Mouse (Mus musculus) embryonic facial prominence, embryonic 11.5 days (tissue): ENCODE results near the gene Man2a1. TPM values are rescaled to one million over a fixed set of nuclear protein-coding genes. Genes with fewer than 3 reads are reported as not detected.

Experiments used
- ATAC-seq: fragments of 200-750 bp; cut with Nextera tagmentation; replicated peaks from 2 replicates; pipeline ENCODE4 v1.8.0; 2017; ENCODE audit warnings: low read depth; ENCODE audit not compliant: insufficient number of reproducible peaks, low FRiP score, low TSS enrichment
- DNase-seq: peaks from one replicate; pipeline ENCODE4 v3.0.0-alpha.2; 2015; ENCODE audit warnings: low spot score
- H3K27ac ChIP-seq: fragments of 300-500 bp; sonication (generic); replicated peaks from 2 replicates; pipeline ENCODE4 v1.5.1; 2014; ENCODE audit warnings: mild to moderate bottlenecking, low read depth, low read length, control low read depth
- H3K27me3 ChIP-seq: fragments of 300-500 bp; sonication (generic); 2 replicates; pipeline ENCODE4 v1.6.1; 2014; ENCODE audit warnings: mild to moderate bottlenecking, low read length, moderate library complexity, mixed read lengths; ENCODE audit not compliant: control insufficient read depth, insufficient read depth
- H3K36me3 ChIP-seq: fragments of 300-500 bp; sonication (generic); replicated peaks from 2 replicates; pipeline ENCODE4 v1.6.1; 2014; ENCODE audit warnings: low read depth, mild to moderate bottlenecking, low read length, moderate library complexity, mixed read lengths; ENCODE audit not compliant: control insufficient read depth, insufficient read depth
- H3K4me1 ChIP-seq: fragments of 300-500 bp; sonication (generic); 2 replicates; pipeline ENCODE4 v1.6.1; 2014; ENCODE audit warnings: low read length, mixed read lengths; ENCODE audit not compliant: control insufficient read depth, insufficient read depth
- H3K4me2 ChIP-seq: fragments of 300-500 bp; sonication (generic); 2 replicates; pipeline ENCODE4 v1.6.1; 2014; ENCODE audit warnings: low read depth, mild to moderate bottlenecking, control low read depth, low read length, moderate library complexity
- H3K4me3 ChIP-seq: fragments of 300-500 bp; sonication (generic); 2 replicates; pipeline ENCODE4 v1.5.1; 2014; ENCODE audit warnings: low read depth, low read length, control low read depth
- H3K9ac ChIP-seq: fragments of 300-500 bp; sonication (generic); replicated peaks from 2 replicates; pipeline ENCODE4 v1.6.1; 2014; ENCODE audit warnings: mild to moderate bottlenecking, control low read depth, low read length
- H3K9me3 ChIP-seq: fragments of 300-500 bp; sonication (generic); replicated peaks from 2 replicates; pipeline ENCODE4 v1.6.1; 2016; ENCODE audit warnings: mild to moderate bottlenecking, low read length, inconsistent platforms, mixed read lengths; ENCODE audit not compliant: control insufficient read depth
- WGBS: fragments of 180-500 bp; shearing (Covaris S2); extraction: QIAGEN DNeasy Blood & Tissue Kit; methylation state at CpG from one replicate; pipeline ENCODE4 v1.1.7; 2014; 5-methylcytosine and 5-hydroxymethylcytosine counted together
- polyA plus RNA-seq: library from polyadenylated mRNA; unstranded; fragments of >200 nt; fragmentation: Nextera tagmentation; extraction: Ambion mirVana; gene quantifications from 2 replicates; pipeline ENCODE4 v1.2.1, GENCODE M21; 2014

Man2a1 gene
- polyA plus RNA-seq, 1 experiment from 2014 or later, result 3.9 TPM

- Histone ChIP-seq H3K27ac (no peak overlapping the region), H3K9me3 (no peaks in the 10 kb centered on the region), H3K36me3 (no peaks in the 10 kb centered on the region), H3K4me3 (no peak overlapping the region), H3K9ac (no peak overlapping the region), H3K4me2 (no peak overlapping the region), H3K27me3 (no peaks in the 10 kb centered on the region), H3K4me1 (no peaks in the 10 kb centered on the region)
- WGBS, result 68% methylated on average over 3 of the region's 3 CpGs
- DNase-seq (no peak), ATAC-seq (no peak)
Measured at GRCm38 (mm10) chr17:64778300-64778699, 177.8 kb downstream of the Man2a1 start.

- no peaks in the 10 kb centered on the region for H3K27me3 ChIP-seq
- no peak overlapping the region for H3K27ac ChIP-seq
- no peaks in the 10 kb centered on the region for H3K36me3 ChIP-seq
- H3K4me2 ChIP-seq, result no peak overlapping the region
- no peak for DNase-seq
- H3K4me3 ChIP-seq, result no peak overlapping the region
- H3K9me3 ChIP-seq, result no peaks in the 10 kb centered on the region
- H3K4me1 ChIP-seq, result no peaks in the 10 kb centered on the region
- no peak overlapping the region for H3K9ac ChIP-seq
- no peak for ATAC-seq
- WGBS, result 93% methylated on average over 12 of the region's 12 CpGs
Measured at GRCm38 (mm10) chr17:64778756-64779155, 178.2 kb downstream of the Man2a1 start.

DNA sequence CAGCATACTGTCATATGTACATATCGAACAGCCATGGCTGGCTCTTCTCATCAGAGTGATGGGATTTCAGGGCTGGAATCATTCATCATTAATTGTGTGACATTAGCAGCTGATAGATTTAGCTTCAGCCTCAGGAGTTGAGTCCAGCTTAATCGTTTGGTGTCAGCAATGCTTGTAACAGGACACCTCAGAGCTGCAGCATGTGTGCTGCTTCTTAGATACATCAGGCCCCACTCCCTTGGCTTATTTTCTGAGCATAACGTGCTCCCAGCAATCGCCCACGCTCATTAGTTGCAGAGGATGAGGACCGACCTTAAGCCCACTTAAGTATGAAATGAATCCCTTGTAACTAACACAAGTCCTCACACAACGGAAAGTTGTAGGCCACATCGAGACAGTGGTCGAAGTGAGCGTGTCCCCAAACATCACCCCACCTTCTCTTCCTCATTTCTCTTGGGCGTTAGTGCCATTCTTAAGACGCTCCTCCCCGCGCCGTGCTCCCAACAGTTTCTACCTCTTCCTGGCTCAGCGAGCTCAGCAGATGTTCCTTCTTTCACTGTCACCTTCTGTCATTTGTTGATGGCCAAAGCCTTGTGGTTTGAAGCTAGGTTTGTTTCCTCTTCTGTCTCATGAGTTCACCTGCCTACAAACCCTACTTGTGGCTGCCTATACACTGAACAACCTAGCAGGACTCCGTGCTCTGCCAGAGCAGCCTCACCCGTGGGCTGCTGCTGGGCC, 180.4 kb downstream of the Man2a1 start:
- H3K36me3 ChIP-seq, result no peaks in the 10 kb centered on the region
- ATAC-seq (peak; percentile 39; the same call in 1 of the 2 replicates), DNase-seq (no peak)
- H3K4me1 ChIP-seq, result no peaks in the 10 kb centered on the region
- no peaks in the 10 kb centered on the region for H3K27me3 ChIP-seq
- no peak overlapping the region for H3K4me2 ChIP-seq
- WGBS, result 77% methylated on average over 18 of the region's 18 CpGs
- H3K27ac ChIP-seq, result no peak overlapping the region
- H3K9ac ChIP-seq, result no peak overlapping the region
- no peak overlapping the region for H3K4me3 ChIP-seq
- H3K9me3 ChIP-seq, result no peaks in the 10 kb centered on the region

GRCm38 (mm10) chr17:64782307-64782706, 181.8 kb downstream of the Man2a1 start:
- Histone ChIP-seq H3K4me2 (no peak overlapping the region), H3K27ac (no peak overlapping the region), H3K9me3 (no peaks in the 10 kb centered on the region), H3K36me3 (no peaks in the 10 kb centered on the region), H3K4me3 (no peak overlapping the region), H3K27me3 (no peaks in the 10 kb centered on the region), H3K4me1 (no peaks in the 10 kb centered on the region), H3K9ac (no peak overlapping the region)
- WGBS, result 78% methylated on average over 3 of the region's 3 CpGs
- ATAC-seq (no peak), DNase-seq (no peak)

DNA sequence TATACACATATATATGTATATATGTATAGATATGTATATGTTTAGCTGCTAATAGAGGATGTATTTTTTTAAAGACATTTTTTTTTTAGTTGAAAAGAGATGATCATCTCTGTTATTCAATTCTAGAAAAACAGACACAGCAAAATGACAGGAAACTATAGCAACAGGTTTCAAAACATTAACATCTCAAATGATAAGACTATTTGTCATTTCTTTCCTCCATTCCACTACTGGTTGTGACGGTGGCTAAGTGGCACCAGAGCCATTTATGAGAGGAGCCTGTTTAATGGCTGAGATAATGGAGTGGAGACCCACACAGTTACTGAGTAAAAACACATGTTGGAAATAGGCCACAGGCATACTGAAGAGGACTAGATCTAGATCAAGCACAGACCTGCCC, 185.4 kb downstream of the Man2a1 start:
- H3K9me3 ChIP-seq, result no peaks in the 10 kb centered on the region
- no peak for DNase-seq
- no peaks in the 10 kb centered on the region for H3K36me3 ChIP-seq
- no peak overlapping the region for H3K27ac ChIP-seq
- ATAC-seq, result no peak
- 31% methylated on average over 1 of the region's 1 CpGs for WGBS
- no peak overlapping the region for H3K4me2 ChIP-seq
- no peaks in the 10 kb centered on the region for H3K4me1 ChIP-seq
- H3K27me3 ChIP-seq, result no peaks in the 10 kb centered on the region
- H3K4me3 ChIP-seq, result no peak overlapping the region
- no peak overlapping the region for H3K9ac ChIP-seq

DNA sequence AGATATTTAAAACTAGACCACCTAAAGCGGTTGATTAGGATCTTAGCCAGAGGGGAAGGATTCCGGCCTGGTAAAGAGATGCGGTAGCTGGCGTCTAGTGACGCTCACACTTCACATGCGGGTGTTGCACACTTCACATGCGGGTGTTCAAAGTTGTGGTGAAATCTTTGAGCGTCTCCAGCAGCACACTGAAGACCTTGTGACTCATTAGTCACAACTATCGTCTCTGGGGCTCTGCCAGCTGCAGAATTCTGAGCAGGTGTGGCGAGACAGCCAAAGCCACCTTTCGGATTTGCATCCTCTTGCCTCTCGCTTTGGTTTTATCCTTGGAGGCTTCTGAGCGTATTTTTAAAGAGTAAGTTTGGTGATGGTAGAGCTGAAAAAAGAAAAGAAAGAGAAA, 187.8 kb downstream of the Man2a1 start:
- Histone ChIP-seq H3K4me3 (no peak overlapping the region), H3K36me3 (no peaks in the 10 kb centered on the region), H3K4me1 (no peaks in the 10 kb centered on the region), H3K9me3 (no peaks in the 10 kb centered on the region), H3K9ac (no peak overlapping the region), H3K27ac (no peak overlapping the region), H3K27me3 (no peaks in the 10 kb centered on the region), H3K4me2 (no peak overlapping the region)
- DNase-seq (no peak), ATAC-seq (no peak)
- WGBS, result 89% methylated on average over 13 of the region's 13 CpGs

DNA sequence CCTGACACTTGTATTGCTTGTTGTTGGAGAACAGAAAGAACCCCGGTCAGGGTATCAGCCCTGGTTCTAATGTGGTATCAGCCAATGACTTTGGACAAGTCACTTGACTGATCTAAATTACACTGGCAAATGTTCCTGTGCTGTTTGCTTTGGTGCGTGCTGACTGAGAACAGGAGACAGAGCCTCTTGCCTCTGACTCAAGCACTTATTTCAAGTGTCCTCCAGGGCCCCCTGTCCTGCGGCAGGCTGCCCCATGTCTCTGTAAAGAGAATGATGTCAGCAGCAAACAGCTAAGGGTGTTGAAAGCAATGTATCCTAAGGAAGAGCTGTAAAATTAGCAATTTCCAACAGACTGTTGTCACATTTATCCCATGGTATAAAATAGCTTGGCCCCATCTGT, 188.6 kb downstream of the Man2a1 start:
- no peak for ATAC-seq
- Histone ChIP-seq H3K4me3 (no peak overlapping the region), H3K4me2 (no peak overlapping the region), H3K27ac (no peak overlapping the region), H3K9ac (no peak overlapping the region), H3K27me3 (no peaks in the 10 kb centered on the region), H3K4me1 (no peaks in the 10 kb centered on the region), H3K9me3 (no peaks in the 10 kb centered on the region), H3K36me3 (no peaks in the 10 kb centered on the region)
- DNase-seq, result no peak
- WGBS, result 70% methylated on average over 3 of the region's 3 CpGs

- DNase-seq, result no peak
- Histone ChIP-seq H3K27me3 (no peaks in the 10 kb centered on the region), H3K9ac (no peak overlapping the region), H3K36me3 (no peaks in the 10 kb centered on the region), H3K4me3 (no peak overlapping the region), H3K4me1 (no peaks in the 10 kb centered on the region), H3K27ac (no peak overlapping the region), H3K9me3 (no peaks in the 10 kb centered on the region), H3K4me2 (no peak overlapping the region)
- no peak for ATAC-seq
- WGBS, result 95% methylated on average over 3 of the region's 3 CpGs
Measured at GRCm38 (mm10) chr17:64792076-64792475, 191.5 kb downstream of the Man2a1 start.
